ENCODE assay signal across 8 mouse cellular contexts in genomic region chr19:36737087-36737486, GRCm38 (mm10). TPM values are rescaled to one million over a fixed set of nuclear protein-coding genes. Genes with fewer than 3 reads are reported as not detected.
DNase-seq lines count a peak whose midpoint lies in the region; ATAC-seq and TF ChIP-seq lines count a peak whose summit lies in the region.

No protein-coding gene starts in this region.

- H3K27me3 ChIP-seq in cerebellum, adult 2 months (ENCODE audit: control insufficient read depth, insufficient read depth, low read length), result peaks cover 1% of the 10 kb centered on the region; the same call in 1 of the 2 replicates
- no peaks in the 10 kb centered on the region for H3K27me3 ChIP-seq in lung, postnatal 0 days (replicated peaks; ENCODE audit: insufficient read depth, low read length)
- no peaks in the 10 kb centered on the region for H3K27me3 ChIP-seq in limb, embryonic 14.5 days (ENCODE audit: control insufficient read depth, insufficient read depth, low read length)
- H3K27me3 ChIP-seq in small intestine, adult 2 months (ENCODE audit: control insufficient read depth, insufficient read depth, low read length), result peaks cover 7% of the 10 kb centered on the region

- H3K9me3 ChIP-seq in lung, postnatal 0 days (ENCODE audit: low read length), result no peaks in the 10 kb centered on the region
- H3K9me3 ChIP-seq in limb, embryonic 14.5 days (ENCODE audit: control insufficient read depth, low read length), result no peaks in the 10 kb centered on the region

- no peak for TF ChIP-seq POLR2A in cerebellum, adult 2 months (IDR thresholded peaks at IDR 0.05; ENCODE audit: borderline replicate concordance, insufficient read depth, low read length)
- TF ChIP-seq POLR2A in limb, embryonic 14.5 days (IDR thresholded peaks at IDR 0.05; ENCODE audit: borderline replicate concordance, extremely low read depth, insufficient read depth, insufficient read length), result no peak
- TF ChIP-seq POLR2A in small intestine, adult 2 months (IDR thresholded peaks at IDR 0.05; ENCODE audit: low read depth, low read length), result no peak

- peak overlapping the region; percentile 70 for H3K4me3 ChIP-seq in cerebellum, adult 2 months (replicated peaks; ENCODE audit: insufficient read depth, low read depth, low read length)
- peak overlapping the region; percentile 49 for H3K4me3 ChIP-seq in lung, postnatal 0 days (ENCODE audit: low read depth, low read length)
- H3K4me3 ChIP-seq in limb, embryonic 14.5 days (replicated peaks; ENCODE audit: low read length), result peak overlapping the region; percentile 54
- peak overlapping the region; percentile 56 for H3K4me3 ChIP-seq in small intestine, adult 2 months (ENCODE audit: low read depth, low read length)

- no peak for TF ChIP-seq CTCF in cerebellum, adult 2 months (IDR thresholded peaks at IDR 0.05; ENCODE audit: borderline replicate concordance, insufficient read depth, low read depth, low read length)
- no peak for TF ChIP-seq CTCF in lung, postnatal 0 days (IDR thresholded peaks at IDR 0.05)
- no peak for TF ChIP-seq CTCF in small intestine, adult 2 months (IDR thresholded peaks at IDR 0.05; ENCODE audit: extremely low read depth, insufficient read length, insufficient replicate concordance, low read depth, low read length)

- peak; percentile 57 for ATAC-seq in lung, postnatal 0 days
- ATAC-seq in limb, embryonic 14.5 days (ENCODE audit: low FRiP score, low read depth), result peak; percentile 42

- H3K36me3 ChIP-seq in lung, postnatal 0 days (ENCODE audit: insufficient read depth, low read length), result peaks cover 6% of the 10 kb centered on the region
- H3K36me3 ChIP-seq in limb, embryonic 14.5 days (ENCODE audit: control insufficient read depth, insufficient read depth, low read length), result peaks cover 17% of the 10 kb centered on the region; the same call in 1 of the 2 replicates
- no peaks in the 10 kb centered on the region for H3K36me3 ChIP-seq in small intestine, adult 2 months (ENCODE audit: control insufficient read depth, insufficient read depth, low read length)

- H3K27ac ChIP-seq in cerebellum, adult 2 months (ENCODE audit: insufficient read depth, low read length), result no peak overlapping the region
- peak overlapping the region; percentile 85 for H3K27ac ChIP-seq in lung, postnatal 0 days (ENCODE audit: low read length)
- peak overlapping the region; percentile 90 for H3K27ac ChIP-seq in limb, embryonic 14.5 days (replicated peaks; ENCODE audit: low read depth, low read length)
- peak overlapping the region; percentile 51; the same call in 1 of the 2 replicates for H3K27ac ChIP-seq in small intestine, adult 2 months (ENCODE audit: insufficient read depth, low read depth, low read length)

- DNase-seq in cerebellum, adult 2 months, result no peak
- no peak for DNase-seq in cerebellum, adult 8-10 months
- DNase-seq in lung, postnatal 0 days (ENCODE audit: low spot score), result peak; percentile 53
- no peak for DNase-seq in lung, postnatal 36 days
- no peak for DNase-seq in limb, embryonic 14.5 days (ENCODE audit: low spot score)
- no peak for DNase-seq in layer of hippocampus, adult 8-10 months (ENCODE audit: low spot score in 2 of 2)
- no peak for DNase-seq in embryo, embryonic 11 days

- WGBS in cerebellum, adult 2 months, result 37% methylated on average over 6 of the region's 6 CpGs
- WGBS in lung, postnatal 0 days, result 19% methylated on average over 6 of the region's 6 CpGs
- 35% methylated on average over 6 of the region's 6 CpGs for WGBS in limb, embryonic 14.5 days
- 34% methylated on average over 6 of the region's 6 CpGs for WGBS in small intestine, adult 2 months

- no peak for TF ChIP-seq EP300 in lung, postnatal 0 days (IDR thresholded peaks at IDR 0.05)

- H3K9ac ChIP-seq in lung, postnatal 0 days (replicated peaks; ENCODE audit: low read depth), result peak overlapping the region; percentile 6
- H3K9ac ChIP-seq in limb, embryonic 14.5 days (ENCODE audit: low read depth, low read length, severe bottlenecking), result peak overlapping the region; percentile 67

- no peaks in the 10 kb centered on the region for H3K4me1 ChIP-seq in cerebellum, adult 2 months (ENCODE audit: control insufficient read depth, insufficient read depth, low read length)
- peaks cover 20% of the 10 kb centered on the region; the same call in 1 of the 2 replicates for H3K4me1 ChIP-seq in lung, postnatal 0 days (ENCODE audit: insufficient read depth, low read depth, low read length)
- no peaks in the 10 kb centered on the region for H3K4me1 ChIP-seq in limb, embryonic 14.5 days (ENCODE audit: control insufficient read depth, insufficient read depth, low read length)
- H3K4me1 ChIP-seq in small intestine, adult 2 months (ENCODE audit: control insufficient read depth, insufficient read depth, insufficient read length, low read length), result peaks cover 3% of the 10 kb centered on the region

- H3K4me2 ChIP-seq in lung, postnatal 0 days (replicated peaks; ENCODE audit: low read depth, low read length), result peak overlapping the region; percentile 54
- peak overlapping the region; percentile 65 for H3K4me2 ChIP-seq in limb, embryonic 14.5 days (replicated peaks; ENCODE audit: low read depth, low read length, severe bottlenecking)

RNA-seq across cellular contexts. Expression of gene Ppp1r3c, which starts 0.6 kb away (rescaled TPM):
- polyA plus RNA-seq in cerebellum, adult 2 months (2012; rRNA removed), result 24.5 and 26.9 TPM in 2 replicates
- 39.4 and 51.4 TPM in 2 replicates for polyA plus RNA-seq in lung, postnatal 0 days (2015; fragmentation: Nextera tagmentation; extraction: Ambion mirVana)
- polyA plus RNA-seq in limb, embryonic 14.5 days (2012; rRNA removed), result 10.5 and 12.6 TPM in 2 replicates
- polyA plus RNA-seq in limb, embryonic 14.5 days (2014; fragmentation: Nextera tagmentation; extraction: Ambion mirVana), result 16.4 and 19.0 TPM in 2 replicates
- 0.55 and 0.75 TPM in 2 replicates for polyA plus RNA-seq in small intestine, adult 2 months (2012; rRNA removed)
- total RNA-seq in layer of hippocampus, adult 8-10 months (2022), result 10 to 100 TPM; 54.6 to 70.2 (median 64.5) TPM
